Mouse (Mus musculus) adrenal gland, postnatal 4 days (tissue): ENCODE results near the gene Spryd4. TPM values are rescaled to one million over a fixed set of nuclear protein-coding genes. Genes with fewer than 3 reads are reported as not detected.
"Not testable (repeated sequence)": the region's sequence is repeated elsewhere in the genome, so short reads cannot be mapped to it uniquely, and the experiment has no call there.

ENCODE experiments used
- DNase-seq, 2 experiments: peaks; one replicate each; pipeline ENCODE4 v3.0.0; 2021 to 2022; ENCODE audit warnings: low spot score in 2 of 2, mixed read lengths in 2 of 2
- long read RNA-seq, 2 experiments: library from polyadenylated mRNA; stranded (forward); transcript quantifications; one replicate each; pipeline ENCODE4 v2.0.0; 2021
- total RNA-seq, 2 experiments: library from RNA; stranded (reverse); gene quantifications; 2 replicates each; pipeline ENCODE4 v1.2.3; 2021

The Spryd4 gene
- total RNA-seq = 10 to 100 TPM; 23.2 to 25.9 TPM
- long read RNA-seq, experiment 1, transcript Spryd4-201 (2 exons, 1,583 nt) = major isoform, 27 of 27 reads
- long read RNA-seq, experiment 1, partial matches to known transcripts = 0 of 27 reads
- long read RNA-seq, experiment 1, other reads (novel, unspliced or antisense) = 0 of 27 reads
- long read RNA-seq, experiment 2, transcript Spryd4-201 (2 exons, 1,583 nt) = major isoform, 29 of 31 reads
- long read RNA-seq, experiment 2, partial matches to known transcripts = 2 of 31 reads
- long read RNA-seq, experiment 2, other reads (novel, unspliced or antisense) = 0 of 31 reads

DNA sequence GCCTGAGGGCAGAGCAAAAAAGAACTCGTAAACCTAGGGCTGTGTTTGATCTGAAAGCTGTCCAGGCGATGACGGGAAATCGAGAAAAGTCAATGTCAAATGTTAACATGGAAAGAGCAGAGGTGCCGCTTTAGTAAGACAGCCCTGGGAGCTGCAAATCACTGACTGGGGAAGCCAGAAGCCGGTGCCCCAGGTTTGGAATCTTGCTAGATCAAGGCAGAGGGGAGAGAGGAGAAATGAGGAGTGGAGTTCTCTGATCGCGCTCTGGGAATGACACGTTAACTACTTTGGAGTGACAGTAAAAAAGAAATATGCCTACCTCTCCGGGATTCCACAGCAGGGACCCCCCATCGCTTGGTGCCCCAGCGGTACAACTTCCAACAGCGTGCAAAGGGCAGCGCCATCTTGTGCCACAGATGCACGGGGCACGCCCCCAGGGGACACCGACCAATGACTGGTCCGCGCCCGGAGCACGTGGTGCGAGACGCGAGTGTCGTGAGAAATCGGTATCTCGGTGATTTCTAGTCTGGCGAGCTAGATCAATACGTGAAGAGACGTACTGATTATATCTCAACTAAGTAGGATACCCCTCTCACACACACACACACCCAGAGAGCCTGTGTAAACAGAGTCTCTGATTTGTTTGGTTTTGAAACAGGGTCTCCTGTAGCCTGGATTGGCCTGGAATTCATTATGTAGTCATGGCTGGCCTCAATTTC is at the start of gene Spryd4:
Spryd4 (minus strand) TSS at position 418 of the 719 bp plus-strand sequence.
- peak; percentile 81 to 85 for DNase-seq

DNA sequence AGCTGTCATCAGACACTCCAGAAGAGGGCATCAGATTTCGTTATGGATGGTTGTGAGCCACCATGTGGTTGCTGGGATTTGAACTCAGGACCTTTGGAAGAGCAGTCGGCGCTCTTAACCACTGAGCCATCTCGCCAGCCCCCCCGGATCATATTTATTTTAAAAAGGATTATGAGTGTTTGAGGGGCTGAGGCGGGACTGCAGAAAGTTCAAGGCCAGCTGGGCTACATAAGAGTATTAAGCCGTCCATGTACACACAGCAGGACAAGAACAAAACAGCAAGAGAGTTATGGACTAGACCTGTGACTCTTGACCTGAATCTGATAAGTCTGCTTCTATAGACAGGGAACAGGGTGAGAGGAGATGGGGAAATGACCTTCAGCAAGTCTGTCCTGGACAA is 48.8 kb upstream of the Spryd4 start:
- not testable (repeated sequence) for DNase-seq

DNA sequence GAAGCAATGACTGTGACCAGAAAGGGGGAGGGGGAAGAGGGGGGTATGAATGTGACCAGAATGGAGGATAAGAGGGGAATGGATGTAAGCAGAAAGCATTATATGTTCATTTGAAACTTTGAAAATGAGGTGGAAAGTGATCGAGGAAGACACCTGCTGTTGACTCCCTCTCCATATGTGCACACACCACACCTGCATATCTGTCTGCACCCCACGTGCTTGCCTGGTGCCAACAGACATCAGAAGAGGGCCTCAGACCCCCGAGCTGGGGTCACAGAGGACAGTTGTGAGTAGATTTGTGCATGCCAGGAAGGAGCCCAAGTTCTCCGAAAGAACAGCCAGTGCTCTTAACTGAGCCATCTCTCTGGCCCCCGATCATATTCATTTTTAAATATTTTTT is 48.3 kb upstream of the Spryd4 start:
- no peak for DNase-seq

DNA sequence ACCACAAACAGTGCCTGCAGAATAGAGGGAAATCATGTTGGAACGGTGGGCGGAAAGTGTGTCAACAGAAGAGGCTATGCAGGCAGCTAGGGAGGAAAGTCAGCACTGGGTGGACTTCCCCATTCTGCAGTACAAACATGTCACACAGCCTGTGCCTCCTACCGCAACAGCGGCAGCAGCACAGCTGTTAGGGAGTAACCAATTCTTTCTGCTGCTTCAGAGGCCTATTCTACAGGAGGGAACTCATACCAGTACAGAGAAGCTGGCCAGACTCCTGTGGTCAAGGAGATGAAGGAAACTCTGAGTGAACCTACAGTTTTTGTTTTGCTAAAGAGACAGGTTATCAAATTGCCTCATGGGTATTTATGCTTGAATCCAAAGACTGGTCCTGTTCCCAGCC is 47.3 kb upstream of the Spryd4 start:
- no peak for DNase-seq

DNA sequence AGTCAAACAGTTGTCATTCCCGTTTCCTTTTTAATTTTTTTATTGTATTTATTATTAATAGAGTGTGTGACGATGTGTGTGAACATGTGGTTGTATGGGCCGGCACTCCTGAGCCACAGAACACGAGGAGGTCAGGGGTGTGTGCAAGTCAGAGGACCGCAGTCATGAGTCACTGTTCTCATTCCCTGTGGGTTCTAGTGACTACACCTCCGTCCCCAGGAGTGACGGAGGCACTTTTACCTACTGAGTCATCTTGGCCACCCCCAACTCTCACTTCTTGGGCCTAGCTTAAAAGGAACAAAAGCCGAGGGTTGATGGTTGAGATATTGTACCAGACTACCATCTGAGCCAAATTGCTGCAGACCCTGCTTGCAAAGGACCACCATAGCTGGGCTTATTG is 44.7 kb upstream of the Spryd4 start:
- DNase-seq = no peak

DNA sequence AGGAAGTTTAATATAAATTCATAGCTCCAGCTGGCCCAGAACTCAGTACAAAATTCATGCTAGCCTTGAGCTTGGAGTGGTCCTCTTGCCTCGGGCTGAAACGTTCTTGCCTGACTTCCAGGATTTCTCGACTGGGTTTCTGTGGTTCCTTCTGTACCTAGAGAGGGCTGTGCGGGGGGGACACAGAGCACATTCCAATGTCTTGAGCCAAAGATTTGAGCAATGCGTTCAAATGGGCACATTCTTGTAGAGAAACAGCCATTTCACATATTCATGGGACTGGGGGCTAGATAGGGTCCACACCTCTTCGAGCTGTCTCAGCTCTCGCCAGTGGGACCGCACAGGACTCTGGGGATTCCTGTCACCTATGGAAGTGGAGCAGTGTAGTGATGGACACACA is 44.3 kb upstream of the Spryd4 start:
- no peak for DNase-seq

DNA sequence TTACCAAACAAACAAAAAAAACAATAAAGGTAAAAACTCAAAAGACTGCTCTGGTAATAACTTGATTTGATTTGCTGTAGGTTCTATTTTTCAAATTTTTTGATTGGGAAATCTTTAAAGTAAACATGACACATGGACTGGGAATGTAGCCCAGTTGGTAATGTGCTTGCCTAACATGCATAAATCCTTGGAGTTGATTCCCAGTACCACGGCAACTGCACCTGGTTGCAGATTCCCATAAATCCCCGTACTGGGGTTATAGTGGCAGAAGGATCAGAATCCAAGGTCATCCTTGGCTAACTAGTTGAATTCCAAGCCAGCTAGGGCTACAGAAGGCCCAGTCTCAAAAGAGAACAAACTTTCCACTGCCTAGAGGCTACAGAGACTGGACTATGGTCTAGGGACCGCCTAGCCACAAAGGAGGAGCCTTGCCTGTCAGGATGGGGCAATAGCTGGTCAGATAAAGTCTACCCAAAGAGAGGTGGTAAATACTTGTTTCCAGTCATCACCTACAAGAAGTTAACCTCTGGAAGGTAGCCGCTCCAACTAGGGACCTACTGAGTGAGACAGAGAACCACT is 42.2 kb upstream of the Spryd4 start, which contains the start of gene Apon:
Apon (plus strand) TSS at position 420 of the 579 bp plus-strand sequence.
- DNase-seq = no peak

DNA sequence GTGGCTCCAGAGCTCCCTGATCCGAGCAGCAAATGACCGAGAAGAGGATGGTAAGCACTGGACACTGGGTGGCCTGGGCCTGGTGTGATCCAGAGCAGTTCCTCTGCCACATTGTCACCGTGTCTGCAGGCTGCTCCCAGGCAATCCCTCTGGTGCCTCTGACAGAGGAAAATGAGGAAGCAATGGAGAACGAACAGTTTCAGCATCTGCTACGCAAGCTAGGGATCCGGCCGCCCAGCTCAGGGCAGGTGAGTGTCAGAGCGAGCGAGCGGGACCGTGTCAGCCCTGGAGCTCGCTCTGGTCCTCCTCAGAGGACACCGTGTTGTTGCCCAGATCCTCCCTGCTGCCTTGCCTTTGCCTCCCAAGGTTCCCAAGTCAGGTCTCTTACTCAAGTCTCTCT is 39.0 kb upstream of the Spryd4 start:
- DNase-seq = no peak

DNA sequence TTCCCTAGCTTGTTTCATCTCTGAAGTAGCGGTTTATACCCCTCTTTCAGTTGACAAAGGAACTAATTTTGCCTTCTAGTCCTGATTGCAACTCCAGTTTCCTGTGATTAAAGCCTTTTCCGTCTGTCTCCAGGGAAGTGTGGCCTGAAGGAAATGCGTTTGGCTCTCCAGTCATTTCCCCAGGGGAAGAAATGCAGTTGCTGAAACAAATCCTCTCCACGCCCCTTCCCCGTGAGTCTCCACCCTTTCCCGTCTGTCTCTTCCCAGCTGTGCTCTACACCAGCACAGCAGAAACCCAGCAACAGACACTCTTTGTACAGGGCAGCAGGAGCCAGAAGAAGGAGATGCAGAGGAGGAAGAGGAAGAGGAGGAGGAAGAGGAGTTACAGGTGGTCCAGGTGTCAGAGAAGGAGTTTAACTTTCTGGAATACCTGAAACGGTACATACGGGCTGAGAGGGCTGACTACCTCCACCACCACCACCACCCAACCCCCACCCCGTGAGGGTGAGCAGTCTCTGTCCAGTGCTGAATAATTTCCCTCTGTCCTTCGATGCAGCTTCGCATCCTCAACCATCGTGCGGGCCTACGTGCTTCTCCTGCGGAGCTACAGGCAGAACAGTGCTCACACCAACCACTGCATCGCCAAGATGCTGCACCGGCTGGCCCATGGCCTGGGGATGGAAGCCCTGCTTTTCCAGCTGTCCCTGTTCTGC is 35.6 kb upstream of the Spryd4 start:
- no peak for DNase-seq

DNA sequence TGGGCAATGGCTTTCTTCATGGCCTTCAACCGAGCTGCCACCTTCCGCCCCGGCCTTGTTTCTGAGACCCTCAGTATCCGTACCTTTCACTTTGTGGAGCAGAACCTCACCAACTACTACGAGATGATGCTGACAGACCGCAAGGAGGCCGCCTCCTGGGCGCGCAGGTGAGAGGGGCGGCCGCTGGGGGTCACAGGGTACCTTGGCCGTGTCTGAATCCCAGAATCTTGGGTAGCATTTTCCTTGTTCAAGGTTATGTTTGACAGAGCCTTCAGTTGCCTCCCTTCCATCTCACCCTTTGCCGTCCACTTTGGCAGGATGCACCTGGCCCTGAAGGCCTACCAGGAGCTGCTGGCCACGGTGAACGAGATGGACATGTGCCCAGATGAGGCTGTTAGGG is 32.5 kb upstream of the Spryd4 start:
- no peak for DNase-seq

DNA sequence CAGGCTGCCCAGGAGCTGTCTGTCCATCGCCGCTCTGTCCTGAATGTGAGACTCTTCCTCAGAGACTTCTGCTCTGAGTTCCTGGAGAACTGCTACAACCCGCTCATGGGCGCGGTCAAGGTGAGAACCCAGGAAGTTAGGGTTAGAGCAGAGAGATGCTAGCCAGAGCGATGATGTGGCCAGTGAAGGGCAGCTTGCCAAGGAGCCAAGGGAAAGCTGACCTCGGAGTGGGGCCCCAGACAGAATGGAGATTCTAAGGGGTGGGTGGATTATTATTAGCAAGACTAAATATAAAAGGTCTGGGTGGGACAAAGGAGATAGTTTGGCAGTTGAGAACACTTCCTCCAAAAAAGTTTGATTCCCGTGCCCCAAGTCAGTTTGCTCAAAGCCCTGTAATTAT is 31.6 kb upstream of the Spryd4 start:
- no peak for DNase-seq

DNA sequence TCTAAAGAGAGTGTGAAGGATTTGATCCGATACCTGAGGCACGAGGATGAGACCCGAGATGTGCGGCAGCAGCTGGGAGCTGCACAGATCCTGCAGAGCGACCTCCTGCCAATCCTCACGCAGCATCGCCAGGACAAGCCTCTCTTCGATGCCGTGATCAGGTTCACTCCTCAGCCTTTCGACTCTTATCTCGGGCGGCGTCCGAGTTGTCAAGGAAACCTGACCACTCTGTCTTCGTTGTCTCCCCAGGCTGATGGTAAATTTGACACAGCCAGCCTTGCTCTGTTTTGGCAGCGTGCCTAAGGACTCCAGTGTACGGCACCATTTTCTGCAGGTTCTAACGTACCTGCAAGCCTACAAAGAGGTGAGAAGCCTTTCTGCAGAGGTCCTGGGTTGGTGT is 28.5 kb upstream of the Spryd4 start:
- DNase-seq = no peak

DNA sequence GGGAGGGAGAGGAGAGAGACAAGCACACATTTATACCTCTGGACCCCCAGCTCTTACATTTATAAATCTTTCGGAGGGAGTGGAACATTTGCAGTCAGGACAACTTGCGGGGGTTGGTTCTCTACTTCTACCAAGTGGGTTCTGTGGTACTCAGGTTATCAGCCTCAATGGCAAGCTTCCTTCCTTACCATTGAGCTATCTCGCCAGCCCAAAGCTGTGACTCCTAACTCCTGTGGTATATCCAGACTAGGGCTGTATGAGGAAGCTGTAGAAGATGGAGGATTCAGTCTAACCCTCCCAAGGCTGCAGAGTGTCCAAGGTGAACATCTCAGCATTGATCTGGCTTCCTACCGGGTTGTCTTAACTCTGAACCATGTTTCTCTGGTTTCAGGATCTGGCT is 27.5 kb upstream of the Spryd4 start:
- no peak for DNase-seq

DNA sequence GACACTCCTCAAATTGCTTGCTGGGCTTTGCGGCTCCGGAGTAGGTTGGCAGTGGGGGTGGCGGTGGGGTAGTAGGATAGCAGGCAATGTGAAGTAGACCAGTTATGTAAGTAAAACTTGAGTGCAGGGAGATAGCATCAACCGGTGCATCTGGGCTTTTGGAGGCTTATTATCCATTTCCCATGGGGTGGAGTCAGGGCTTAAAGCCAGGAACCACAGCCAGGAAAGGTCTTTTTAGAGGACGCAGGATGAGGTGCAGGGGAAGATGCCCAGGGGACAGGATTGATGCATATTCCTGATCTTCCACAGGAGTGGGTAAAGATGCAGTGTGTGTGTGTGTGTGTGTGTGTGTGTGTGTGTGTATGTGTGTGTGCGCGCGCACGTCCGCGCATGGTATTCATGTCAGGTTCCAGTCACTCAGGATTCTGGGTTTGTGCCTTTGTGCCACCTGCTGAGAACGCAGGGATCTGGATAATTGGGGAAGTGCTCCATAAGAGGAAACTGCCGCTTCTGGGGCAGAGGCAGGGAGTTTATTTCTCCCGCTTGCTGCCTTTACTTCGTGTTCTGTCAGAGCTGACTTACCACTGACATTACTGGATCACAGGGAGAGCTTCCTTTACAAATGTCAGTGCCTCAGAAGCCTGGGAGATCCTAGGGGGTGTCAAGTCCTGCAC is 26.3 kb upstream of the Spryd4 start:
- no peak for DNase-seq

DNA sequence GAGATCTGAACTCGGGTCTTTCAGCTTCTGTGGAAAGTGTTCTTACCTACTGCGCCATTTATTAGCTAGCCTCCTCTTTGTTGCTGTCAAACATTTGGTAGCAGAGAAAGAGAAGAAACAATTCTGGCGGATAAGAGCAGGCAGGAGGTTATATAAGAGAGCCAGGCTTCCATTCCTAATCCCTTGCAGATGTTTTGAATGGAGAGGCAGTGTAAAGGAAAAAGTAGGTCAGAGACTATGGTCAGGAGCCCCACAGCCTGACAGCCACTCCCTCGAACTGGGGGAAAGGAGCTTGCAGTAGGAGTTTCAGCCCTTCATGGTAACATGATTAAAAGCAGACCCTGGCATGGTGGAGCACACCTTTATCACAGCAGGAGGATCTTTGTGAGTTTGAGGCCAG is 24.7 kb upstream of the Spryd4 start:
- DNase-seq = no peak

DNA sequence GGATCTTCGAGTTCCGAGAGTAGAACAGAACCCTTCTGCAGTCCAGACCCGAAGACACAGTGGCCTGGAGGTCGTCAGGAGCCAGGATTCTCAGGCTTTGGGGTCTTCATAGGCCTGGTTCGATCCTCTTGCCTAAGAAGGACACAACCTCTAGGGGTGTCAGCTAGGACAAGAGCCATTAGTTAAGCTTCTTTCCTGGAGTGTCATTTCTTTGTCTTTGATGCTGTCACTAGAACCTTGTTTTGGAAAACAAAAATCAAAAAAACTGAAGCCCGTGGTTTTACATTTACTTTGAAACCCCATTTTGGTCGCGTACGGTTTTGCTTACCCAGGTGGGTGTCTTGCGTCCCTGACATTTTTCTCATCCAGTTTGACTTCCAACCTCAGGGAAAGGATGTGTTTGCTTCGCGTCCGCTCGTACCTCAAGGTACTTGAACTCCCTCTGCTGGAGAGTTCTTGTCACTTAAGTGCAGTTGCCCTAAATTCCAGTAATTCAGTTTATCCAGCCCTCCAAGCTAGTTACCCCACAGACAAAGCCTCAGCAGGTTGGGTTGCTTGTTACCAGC is 20.9 kb upstream of the Spryd4 start:
- DNase-seq = peak in 1 of 2 experiments; percentile 25

DNA sequence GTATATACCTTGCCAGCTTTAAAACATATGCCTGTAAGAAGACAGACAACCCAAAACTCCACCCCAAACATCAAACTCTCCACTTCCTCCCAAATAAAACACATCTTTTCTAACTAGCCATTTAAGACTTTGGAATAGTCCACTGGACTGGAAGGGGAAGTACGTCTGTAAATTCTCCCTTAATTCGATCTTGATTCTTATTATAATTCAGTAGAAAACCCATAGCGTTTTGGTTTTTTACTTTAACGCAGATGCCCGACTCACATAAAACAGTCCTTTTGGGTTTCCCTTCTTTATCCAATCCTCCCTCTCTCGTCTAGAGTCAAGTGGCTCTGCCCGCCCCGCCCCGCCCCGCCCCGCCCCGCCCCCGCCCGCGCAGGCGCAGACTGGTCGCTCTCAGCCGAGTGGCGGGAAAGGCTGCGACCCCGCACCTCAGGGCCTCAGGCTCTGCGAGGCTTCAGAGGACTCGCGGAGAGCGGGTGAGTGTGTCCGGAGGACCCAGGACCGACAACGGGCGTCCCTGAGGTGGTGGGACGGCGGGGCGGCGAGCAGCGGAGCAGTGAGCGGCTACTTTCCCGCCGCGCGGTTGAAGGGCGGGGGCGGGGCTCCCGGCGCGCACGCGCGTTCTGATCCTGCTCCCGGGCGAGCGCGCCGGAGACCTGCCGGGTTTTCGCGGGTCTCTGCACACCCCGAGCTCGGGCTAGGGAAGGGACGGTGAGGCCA is 20.3 kb upstream of the Spryd4 start, which contains the start of gene Timeless:
Timeless (plus strand) TSS at position 369 of the 723 bp plus-strand sequence.
- DNase-seq = peak; percentile 82 to 84

DNA sequence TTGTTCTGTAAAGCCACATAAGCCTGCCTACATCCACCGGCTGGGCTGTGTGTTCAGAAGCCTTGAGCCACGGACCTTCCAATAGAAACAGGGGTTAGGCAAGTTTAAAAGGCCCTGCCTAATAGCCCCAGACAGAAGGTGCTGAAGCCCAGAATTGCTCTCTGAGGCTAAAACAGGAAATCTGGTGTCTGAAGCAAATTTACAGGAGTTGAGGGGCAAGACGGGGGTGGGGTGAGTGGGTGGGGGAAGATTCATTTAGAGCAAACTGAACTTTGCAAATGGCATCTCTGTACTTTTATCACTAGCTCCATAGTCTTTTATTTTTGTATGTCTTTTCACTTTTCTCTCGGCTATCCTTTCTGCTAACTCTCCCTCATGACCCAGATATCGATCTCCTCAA is 19.5 kb upstream of the Spryd4 start:
- no peak for DNase-seq

DNA sequence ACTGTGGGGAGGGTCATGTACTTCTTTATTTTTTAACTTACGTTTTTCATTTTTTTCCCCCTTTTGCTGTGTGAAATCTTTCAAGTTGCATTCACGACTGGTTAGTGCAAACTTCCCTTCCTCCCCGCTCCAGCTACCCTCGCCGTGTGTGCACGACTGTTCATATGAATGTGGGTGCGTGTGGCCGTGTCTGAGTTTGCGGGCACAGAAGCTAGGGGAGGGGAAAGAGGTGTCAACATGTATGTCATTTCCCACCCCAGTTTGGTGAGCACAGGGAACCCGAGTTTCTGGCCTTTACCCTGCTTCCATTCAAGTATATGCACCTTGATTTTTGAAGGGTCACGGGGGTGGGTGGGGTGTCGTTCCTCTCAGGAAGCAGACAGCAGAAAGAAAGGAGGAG is 19.0 kb upstream of the Spryd4 start:
- DNase-seq = no peak

DNA sequence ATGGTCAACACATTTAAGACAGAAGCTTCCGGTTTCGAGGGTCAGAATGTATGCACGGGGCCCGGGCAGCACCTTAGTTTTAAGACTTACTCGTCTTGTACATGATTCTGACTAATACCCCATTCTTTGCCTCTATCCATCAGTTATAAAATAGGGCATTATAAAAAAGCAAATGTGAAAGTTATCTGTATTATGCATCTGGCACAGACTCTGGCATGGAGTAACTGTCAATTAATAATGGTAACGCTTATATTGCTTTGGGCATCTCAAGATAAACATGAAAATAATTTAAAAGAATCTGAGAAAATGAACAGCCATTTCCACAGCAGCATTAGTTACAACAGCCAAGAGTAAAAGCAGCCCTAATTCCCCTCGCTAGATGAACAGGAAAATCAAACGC is 16.4 kb upstream of the Spryd4 start:
- DNase-seq = no peak
